Mouse (Mus musculus) kidney, adult 8-10 months (tissue): ENCODE measurements around the gene Olfr522.
"Not testable (repeated sequence)": the region's sequence is repeated elsewhere in the genome, so short reads cannot be mapped to it uniquely, and the experiment has no call there.

Source experiments
- DNase-seq, 2 experiments: peaks; one replicate each; pipeline ENCODE4 v3.0.0; 2022

Olfr522 gene

GRCm38 (mm10) chr7:140154218-140154927 is 10.2 kb downstream of the Olfr522 start, which contains the start of gene Sprn:
Sprn (minus strand) TSS chr7:140154877.
- no peak for DNase-seq

- no peak for DNase-seq
Observed at GRCm38 (mm10) chr7:140153829-140154217, 10.7 kb downstream of the Olfr522 start.

- no peak for DNase-seq
Observed at GRCm38 (mm10) chr7:140153383-140153782, 11.2 kb downstream of the Olfr522 start.

- DNase-seq: no peak
Observed at GRCm38 (mm10) chr7:140144550-140144949, 20.0 kb downstream of the Olfr522 start.

GRCm38 (mm10) chr7:140141350-140141749 is 23.2 kb downstream of the Olfr522 start:
- DNase-seq: peak; percentile 41 to 74

GRCm38 (mm10) chr7:140138021-140138310 is 26.6 kb downstream of the Olfr522 start:
- no peak for DNase-seq

- DNase-seq: peak; percentile 95 to 97
Observed at GRCm38 (mm10) chr7:140137135-140138020, 27.2 kb downstream of the Olfr522 start, which contains the start of gene Mtg1. Mtg1 (plus strand) TSS chr7:140137564.

- DNase-seq: no peak
Observed at GRCm38 (mm10) chr7:140135106-140135770, 29.3 kb downstream of the Olfr522 start.

GRCm38 (mm10) chr7:140134033-140134432 is 30.5 kb downstream of the Olfr522 start:
- DNase-seq: not testable (repeated sequence)

GRCm38 (mm10) chr7:140132184-140132583 is 32.4 kb downstream of the Olfr522 start:
- DNase-seq: not testable (repeated sequence)

GRCm38 (mm10) chr7:140127911-140128310 is 36.7 kb downstream of the Olfr522 start:
- no peak for DNase-seq

- DNase-seq: no peak
Observed at GRCm38 (mm10) chr7:140126934-140127333, 37.6 kb downstream of the Olfr522 start.

- no peak for DNase-seq
Observed at GRCm38 (mm10) chr7:140126022-140126350, 38.6 kb downstream of the Olfr522 start.

GRCm38 (mm10) chr7:140125278-140126021 is 39.1 kb downstream of the Olfr522 start:
- peak; percentile 95 to 96 for DNase-seq

GRCm38 (mm10) chr7:140124382-140124781 is 40.2 kb downstream of the Olfr522 start:
- DNase-seq: no peak

- DNase-seq: no peak
Observed at GRCm38 (mm10) chr7:140122765-140123164, 41.8 kb downstream of the Olfr522 start.

GRCm38 (mm10) chr7:140121338-140121910 is 43.1 kb downstream of the Olfr522 start:
- DNase-seq: no peak

GRCm38 (mm10) chr7:140120484-140120883 is 44.1 kb downstream of the Olfr522 start:
- DNase-seq: no peak

- peak; percentile 93 to 94 for DNase-seq
Observed at GRCm38 (mm10) chr7:140116329-140117054, 48.1 kb downstream of the Olfr522 start, which contains the start of gene Echs1. Echs1 (minus strand) TSS chr7:140116476.

- DNase-seq: peak; percentile 76 to 79
Observed at GRCm38 (mm10) chr7:140115583-140116328, 48.8 kb downstream of the Olfr522 start, which contains the start of gene Paox. Paox (plus strand) TSS chr7:140115799.

- DNase-seq: no peak
Observed at GRCm38 (mm10) chr7:140111943-140112342, 52.6 kb downstream of the Olfr522 start.
